Mouse (Mus musculus) forebrain, embryonic 10.5 days (tissue): Measurements from ENCODE around the gene Asic2. TPM values are rescaled to one million over a fixed set of nuclear protein-coding genes. Genes with fewer than 3 reads are reported as not detected.
A peak's percentile ranks its signal among the peaks of the same experiment; 100 is the strongest.

Experiments used
- DNase-seq: peaks from one replicate; pipeline ENCODE4 v3.0.0-alpha.2; 2017; ENCODE audit warnings: low spot score; ENCODE audit errors: extremely low spot score
- H3K27ac ChIP-seq: fragments of 300-500 bp; sonication (generic); 2 replicates; pipeline ENCODE4 v1.5.1; 2016; ENCODE audit warnings: mild to moderate bottlenecking
- H3K27me3 ChIP-seq: fragments of 300-500 bp; sonication (generic); 2 replicates; pipeline ENCODE4 v1.6.1; 2016; ENCODE audit warnings: mild to moderate bottlenecking; ENCODE audit not compliant: poor library complexity, severe bottlenecking
- H3K36me3 ChIP-seq: fragments of 300-500 bp; sonication (generic); replicated peaks from 2 replicates; pipeline ENCODE4 v1.6.1; 2016; ENCODE audit warnings: mild to moderate bottlenecking, moderate library complexity
- H3K4me1 ChIP-seq: fragments of 300-500 bp; sonication (generic); 2 replicates; pipeline ENCODE4 v1.6.1; 2016
- H3K4me3 ChIP-seq: fragments of 300-500 bp; sonication (generic); 2 replicates; pipeline ENCODE4 v1.5.1; 2016; ENCODE audit warnings: mild to moderate bottlenecking, moderate library complexity
- H3K9me3 ChIP-seq: fragments of 300-500 bp; sonication (generic); 2 replicates; pipeline ENCODE4 v1.6.1; 2016; ENCODE audit warnings: mild to moderate bottlenecking, moderate library complexity
- WGBS: fragments of 180-500 bp; shearing (Covaris S2); methylation state at CpG from one replicate; pipeline ENCODE4 v1.1.7; 2016; 5-methylcytosine and 5-hydroxymethylcytosine counted together
- polyA plus RNA-seq: library from polyadenylated mRNA; unstranded; fragments of >200 nt; fragmentation: Nextera tagmentation; extraction: Ambion mirVana; gene quantifications from 2 replicates; pipeline ENCODE4 v1.2.1, GENCODE M21; 2016

Asic2 gene
- polyA plus RNA-seq, 1 experiment from 2014 or later, result 0.51 TPM

DNA sequence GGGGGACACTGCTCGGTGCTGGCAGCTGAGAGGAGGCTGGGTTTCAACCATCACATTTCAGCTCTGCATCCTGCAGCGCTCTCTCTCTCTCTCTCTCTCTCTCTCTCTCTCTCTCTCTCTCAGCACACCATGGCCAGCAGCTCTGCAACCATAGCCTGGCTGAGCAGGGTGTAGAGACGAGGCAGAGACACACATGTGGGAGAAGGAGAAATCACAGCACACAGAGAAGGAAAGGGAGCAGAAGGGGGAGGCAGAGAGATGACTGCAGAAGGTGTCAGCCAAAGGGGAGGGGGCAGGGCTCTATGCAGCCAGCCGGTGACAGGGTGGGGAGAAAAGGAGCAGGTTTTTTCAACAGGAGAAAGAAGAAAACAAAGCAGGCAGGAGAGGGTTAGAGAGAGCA is 320.4 kb downstream of the Asic2 start:
- no peak overlapping the region for H3K4me3 ChIP-seq
- H3K27me3 ChIP-seq, result no peaks in the 10 kb centered on the region
- WGBS, result 50% methylated on average over 4 of the region's 4 CpGs
- no peaks in the 10 kb centered on the region for H3K9me3 ChIP-seq
- peak overlapping the region; percentile 59; the same call in 1 of the 2 replicates for H3K27ac ChIP-seq
- no peak for DNase-seq
- no peaks in the 10 kb centered on the region for H3K36me3 ChIP-seq
- H3K4me1 ChIP-seq, result peaks cover 20% of the 10 kb centered on the region

DNA sequence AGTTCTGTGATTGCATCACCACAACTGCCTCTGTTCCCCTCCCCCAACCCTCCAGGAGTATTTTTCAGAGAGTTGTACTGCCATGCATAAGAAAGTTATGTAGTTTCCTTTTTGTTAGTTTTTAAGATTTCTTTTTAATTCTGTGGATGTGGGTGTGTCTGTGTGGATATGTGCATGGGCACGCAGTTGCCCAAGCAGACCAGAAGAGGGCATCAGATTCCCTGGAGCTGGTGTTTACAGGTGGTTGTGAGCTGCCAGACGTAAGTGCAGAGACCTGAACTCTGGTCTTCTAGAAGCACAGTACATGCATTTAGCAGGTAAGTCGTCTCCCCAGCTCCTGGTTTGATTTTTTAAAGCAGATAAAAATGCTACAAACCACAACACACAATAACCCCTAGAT is 322.7 kb downstream of the Asic2 start:
- Histone ChIP-seq H3K4me3 (no peak overlapping the region), H3K27ac (no peak overlapping the region), H3K4me1 (peaks cover 17% of the 10 kb centered on the region), H3K27me3 (no peaks in the 10 kb centered on the region), H3K36me3 (no peaks in the 10 kb centered on the region), H3K9me3 (no peaks in the 10 kb centered on the region)
- no peak for DNase-seq
- 91% methylated on average over 3 of the region's 3 CpGs for WGBS

DNA sequence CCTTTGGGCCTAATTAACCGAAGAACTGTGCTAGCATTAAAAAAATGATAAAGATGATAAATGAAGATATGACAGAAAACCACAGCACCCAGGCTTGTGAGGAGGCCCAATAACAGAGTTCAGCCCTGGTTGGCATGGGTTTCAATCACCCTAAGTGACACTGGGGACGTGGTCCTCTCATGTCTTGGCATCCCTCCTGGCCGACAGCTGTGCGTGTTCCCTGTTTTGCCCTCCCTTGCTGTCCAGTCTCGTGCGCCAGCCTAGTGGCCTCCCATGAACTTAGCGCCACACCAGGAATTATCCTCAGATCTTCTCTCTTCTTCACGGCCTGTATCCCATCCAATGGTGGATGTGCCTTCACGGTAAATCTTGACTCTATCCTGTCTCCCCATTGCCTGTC is 331.9 kb downstream of the Asic2 start:
- Histone ChIP-seq H3K4me3 (no peak overlapping the region), H3K27me3 (no peaks in the 10 kb centered on the region), H3K36me3 (no peaks in the 10 kb centered on the region), H3K4me1 (no peaks in the 10 kb centered on the region), H3K9me3 (peaks cover 3% of the 10 kb centered on the region; the same call in 1 of the 2 replicates), H3K27ac (no peak overlapping the region)
- WGBS, result 86% methylated on average over 9 of the region's 9 CpGs
- no peak for DNase-seq

DNA sequence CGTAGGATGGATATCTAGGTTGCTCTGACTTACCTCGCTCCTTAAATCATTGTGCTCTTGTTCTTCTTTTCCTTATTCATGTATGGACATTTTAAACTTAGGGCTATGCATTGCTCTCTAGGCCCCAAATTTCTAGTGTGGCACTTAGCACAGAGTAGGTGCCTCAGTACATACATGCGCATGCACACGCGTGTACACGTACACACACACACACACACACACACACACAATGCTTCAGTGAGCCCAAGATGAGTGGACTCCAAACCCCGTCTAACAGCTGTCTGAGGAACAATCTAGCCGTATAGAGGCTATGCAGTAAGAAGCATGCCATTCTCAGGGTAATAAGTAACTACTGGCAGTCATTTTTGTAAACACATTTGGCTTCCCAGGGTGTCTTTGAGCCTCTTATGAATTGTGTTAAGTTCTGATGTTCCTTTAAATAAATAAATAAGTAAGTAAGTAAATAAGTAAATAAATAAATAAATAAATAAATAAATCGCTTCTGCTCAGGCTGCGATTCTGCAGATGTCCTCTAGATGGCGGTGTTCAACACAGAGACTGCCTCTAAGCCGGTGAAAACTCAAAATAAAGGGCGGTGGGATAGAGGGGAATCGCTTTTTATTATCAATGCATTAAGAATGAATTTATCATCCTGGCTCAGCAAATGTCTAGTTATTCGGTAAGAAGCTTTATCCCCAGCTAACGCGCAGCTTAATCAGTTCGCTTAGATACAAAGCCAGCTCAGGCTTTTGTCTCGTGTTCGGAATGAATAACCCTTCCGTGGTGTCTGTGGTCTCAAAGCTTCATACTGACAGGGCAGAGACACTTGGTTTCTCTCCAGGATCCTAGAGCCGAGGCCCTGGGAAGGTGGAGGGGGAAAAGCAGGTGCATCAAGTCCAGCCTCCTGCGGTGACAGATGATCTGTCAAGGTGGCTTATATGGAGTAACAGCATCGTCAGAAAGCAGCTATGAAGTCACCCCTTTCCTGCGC is 333.6 kb downstream of the Asic2 start:
- 62% methylated on average over 25 of the region's 25 CpGs for WGBS
- Histone ChIP-seq H3K9me3 (peaks cover 3% of the 10 kb centered on the region; the same call in 1 of the 2 replicates), H3K27me3 (no peaks in the 10 kb centered on the region), H3K4me3 (no peak overlapping the region; the same call in 1 of the 2 replicates), H3K27ac (no peak overlapping the region), H3K4me1 (no peaks in the 10 kb centered on the region), H3K36me3 (no peaks in the 10 kb centered on the region)
- peak; percentile 47 for DNase-seq

DNA sequence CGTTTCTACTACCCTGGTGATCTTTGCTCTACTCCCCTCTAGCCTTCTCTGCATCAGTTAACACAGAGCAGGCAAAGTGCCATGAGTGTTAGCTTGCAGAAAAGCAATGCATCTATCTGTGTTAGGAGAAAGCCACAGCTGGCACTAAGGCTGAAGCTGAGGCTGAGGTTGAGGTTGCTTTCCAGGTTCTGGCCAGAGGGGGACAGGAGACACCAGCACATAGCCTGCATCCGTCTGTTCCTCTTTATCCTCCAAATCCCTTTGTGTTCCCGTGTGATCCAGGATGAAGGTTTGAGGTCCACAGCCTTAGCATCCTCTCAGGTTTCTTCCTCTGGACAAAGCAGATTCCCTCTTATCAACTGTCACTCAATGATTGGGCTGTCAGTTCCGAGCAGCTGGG is 343.1 kb downstream of the Asic2 start:
- no peaks in the 10 kb centered on the region for H3K4me1 ChIP-seq
- no peaks in the 10 kb centered on the region for H3K36me3 ChIP-seq
- H3K4me3 ChIP-seq, result no peak overlapping the region
- no peak for DNase-seq
- no peaks in the 10 kb centered on the region for H3K27me3 ChIP-seq
- H3K27ac ChIP-seq, result no peak overlapping the region
- WGBS, result 65% methylated on average over 4 of the region's 4 CpGs
- H3K9me3 ChIP-seq, result no peaks in the 10 kb centered on the region

DNA sequence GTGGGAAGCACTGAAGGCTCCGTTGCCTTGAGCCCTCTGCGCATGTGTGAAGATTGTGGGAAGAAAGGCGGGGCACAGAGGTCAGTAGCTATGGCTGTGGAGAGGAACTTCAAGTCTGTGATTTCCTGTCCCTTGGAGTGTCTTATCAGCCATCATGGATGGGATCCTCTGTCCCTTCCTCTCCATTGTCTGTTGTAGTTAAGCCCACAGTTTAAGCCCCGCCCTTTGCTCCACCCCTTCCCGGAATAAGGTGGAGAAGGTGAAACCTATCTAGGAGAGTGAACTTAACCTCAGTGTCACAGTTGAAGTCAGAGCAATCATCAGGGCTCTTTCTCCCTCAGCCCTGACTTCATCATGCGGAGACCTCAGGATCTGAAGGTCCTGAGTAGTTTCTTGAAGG is 347.7 kb downstream of the Asic2 start:
- Histone ChIP-seq H3K27ac (no peak overlapping the region), H3K27me3 (0 out of 2 replicates have a peak, but pooled peaks cover 1% of the 10 kb centered on the region), H3K9me3 (no peaks in the 10 kb centered on the region), H3K4me1 (no peaks in the 10 kb centered on the region), H3K4me3 (no peak overlapping the region), H3K36me3 (no peaks in the 10 kb centered on the region)
- 69% methylated on average over 6 of the region's 6 CpGs for WGBS
- no peak for DNase-seq

DNA sequence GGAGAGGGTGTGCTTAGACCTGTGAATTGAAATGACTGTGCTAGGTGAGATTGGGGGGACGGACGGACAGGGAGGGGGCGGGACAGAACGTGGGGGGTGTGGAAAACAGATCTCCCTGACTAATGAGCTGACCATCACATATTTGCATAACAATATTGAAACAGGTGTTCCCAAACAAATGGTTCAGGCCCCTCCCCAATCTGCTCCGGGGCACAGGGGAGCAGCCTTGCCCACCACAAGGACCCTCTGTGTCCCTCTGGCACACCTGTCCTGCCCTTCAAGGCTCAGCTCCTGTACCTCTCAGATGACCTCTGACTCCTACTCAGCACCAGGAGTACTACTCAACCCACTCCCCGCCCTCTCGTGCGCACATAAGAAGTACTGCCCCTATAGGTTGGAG is 351.8 kb downstream of the Asic2 start:
- H3K4me1 ChIP-seq, result peaks cover 28% of the 10 kb centered on the region
- no peak for DNase-seq
- H3K27ac ChIP-seq, result no peak overlapping the region
- H3K4me3 ChIP-seq, result no peak overlapping the region
- peaks cover 25% of the 10 kb centered on the region for H3K27me3 ChIP-seq
- no peaks in the 10 kb centered on the region for H3K9me3 ChIP-seq
- 91% methylated on average over 8 of the region's 8 CpGs for WGBS
- no peaks in the 10 kb centered on the region for H3K36me3 ChIP-seq

DNA sequence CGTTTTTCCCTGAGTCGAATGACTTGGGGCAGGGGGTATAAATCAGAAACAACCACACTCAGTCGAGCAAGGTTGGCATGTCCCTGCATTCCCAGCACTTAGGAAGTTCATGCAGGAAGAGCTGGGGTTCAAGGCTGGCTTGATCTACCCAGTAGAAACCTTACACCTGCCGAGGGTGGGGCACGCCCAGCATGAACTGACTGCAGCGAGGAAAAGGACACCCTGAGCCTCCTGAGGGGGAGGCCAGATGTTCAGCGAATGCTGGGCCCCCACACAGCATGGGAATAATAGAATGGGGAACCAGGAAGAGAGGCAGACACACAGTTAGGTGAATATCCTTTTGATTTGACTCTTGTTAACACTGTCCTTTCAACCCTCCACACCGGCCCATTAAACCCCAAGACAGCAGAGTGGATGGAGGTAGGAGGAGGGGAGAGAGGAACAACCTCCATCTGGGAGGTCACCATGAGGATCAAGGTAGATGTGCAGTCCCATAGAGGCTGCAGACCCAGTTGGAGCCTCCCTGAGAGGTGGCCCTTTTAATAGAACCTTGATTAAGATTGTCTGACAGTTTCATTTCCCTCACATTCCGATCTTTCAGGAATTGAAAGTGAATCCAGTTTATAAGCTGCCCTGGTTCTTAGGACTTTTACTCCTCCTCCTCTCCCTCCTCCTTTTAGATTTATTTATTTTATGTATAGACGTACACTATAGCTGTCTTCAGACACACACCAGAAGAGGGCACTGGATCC is 354.2 kb downstream of the Asic2 start:
- Histone ChIP-seq H3K27ac (peak overlapping the region; percentile 86; the same call in 1 of the 2 replicates), H3K4me3 (peak overlapping the region; percentile 51), H3K36me3 (no peaks in the 10 kb centered on the region), H3K9me3 (no peaks in the 10 kb centered on the region), H3K4me1 (peaks cover 33% of the 10 kb centered on the region), H3K27me3 (peaks cover 39% of the 10 kb centered on the region)
- DNase-seq, result no peak
- WGBS, result 39% methylated on average over 10 of the region's 10 CpGs

DNA sequence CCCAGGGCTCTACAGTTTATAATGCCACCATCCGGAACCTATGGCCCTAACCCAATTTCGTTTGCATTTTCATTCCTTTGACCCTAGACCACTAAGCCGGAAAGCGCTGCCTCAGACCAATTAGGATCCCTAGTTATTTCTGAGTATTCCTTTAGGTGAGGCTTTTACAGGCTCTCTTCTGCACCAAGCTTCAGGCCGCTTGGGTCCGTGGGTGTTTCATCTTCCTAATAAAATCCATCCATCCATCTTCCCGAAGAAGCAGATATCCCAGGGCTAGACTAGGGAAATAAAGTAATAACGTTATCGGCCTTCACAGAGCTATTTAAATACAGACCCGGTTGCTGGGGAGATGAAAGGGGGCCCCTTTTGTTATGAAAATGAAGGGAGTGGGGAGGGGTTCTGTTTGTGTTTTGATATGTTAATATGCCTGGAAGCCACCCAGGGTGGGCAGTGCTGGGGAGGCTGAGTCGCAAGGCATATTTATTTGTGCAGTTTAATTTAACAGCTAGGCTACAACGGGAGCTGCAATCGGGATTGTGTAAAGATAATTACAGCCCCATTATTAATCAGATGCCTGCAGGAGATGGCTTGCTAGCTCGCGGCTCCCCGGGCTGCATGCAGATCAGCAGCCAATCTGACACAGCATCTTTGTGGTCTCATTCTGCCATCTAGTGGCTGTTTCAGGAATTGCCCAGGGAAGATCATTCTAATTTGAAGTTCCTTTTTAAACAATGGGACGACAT is 355.3 kb downstream of the Asic2 start:
- Histone ChIP-seq H3K4me1 (peaks cover 33% of the 10 kb centered on the region), H3K9me3 (no peaks in the 10 kb centered on the region), H3K4me3 (peak overlapping the region; percentile 51), H3K27me3 (peaks cover 39% of the 10 kb centered on the region), H3K27ac (peak overlapping the region; percentile 86), H3K36me3 (no peaks in the 10 kb centered on the region)
- DNase-seq, result peak; percentile 86
- WGBS, result 1% methylated on average over 17 of the region's 17 CpGs

DNA sequence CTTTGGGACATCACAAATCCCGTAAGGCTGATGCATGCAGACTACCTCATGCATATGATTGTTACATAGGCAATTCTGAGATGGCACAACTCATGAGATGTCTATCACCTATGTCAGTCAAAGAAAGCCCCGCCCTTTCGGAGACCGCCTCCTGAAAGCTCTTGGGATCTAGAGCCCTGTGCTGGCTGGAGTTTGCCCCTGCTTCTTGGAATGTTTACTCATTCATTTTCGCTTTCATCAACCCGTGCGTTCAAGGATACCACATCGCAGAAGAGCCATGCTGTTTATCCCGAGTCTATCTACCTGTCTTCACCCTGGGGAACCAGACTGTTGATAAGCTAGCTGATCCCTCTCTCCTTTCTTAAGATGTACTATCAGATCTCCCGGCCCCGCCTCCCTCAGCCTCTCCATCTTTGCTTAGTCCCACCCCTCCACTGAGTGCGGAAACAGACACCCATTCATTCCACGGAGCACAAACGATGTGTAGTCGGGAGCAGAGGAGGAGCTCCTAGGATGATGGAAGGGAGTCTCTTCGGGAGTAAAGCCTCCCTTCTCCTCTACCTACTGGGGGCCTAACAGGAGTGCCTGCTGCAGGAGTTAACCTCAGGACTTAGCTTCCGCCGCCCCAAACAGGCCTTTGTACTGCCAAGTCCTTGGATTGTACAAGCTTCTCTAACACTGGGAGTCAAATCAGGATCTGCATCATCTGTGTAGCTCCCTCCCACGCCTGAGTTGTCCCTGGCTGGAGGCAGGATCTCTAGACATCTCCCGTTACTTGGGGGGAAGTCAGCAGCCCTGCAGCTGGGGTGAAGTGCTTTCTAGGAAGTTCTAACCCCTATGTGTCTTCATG is 356.1 kb downstream of the Asic2 start:
- peaks cover 33% of the 10 kb centered on the region for H3K4me1 ChIP-seq
- no peaks in the 10 kb centered on the region for H3K9me3 ChIP-seq
- WGBS, result 10% methylated on average over 20 of the region's 20 CpGs
- peaks cover 39% of the 10 kb centered on the region for H3K27me3 ChIP-seq
- peak overlapping the region; percentile 86 for H3K27ac ChIP-seq
- peak overlapping the region; percentile 51 for H3K4me3 ChIP-seq
- H3K36me3 ChIP-seq, result no peaks in the 10 kb centered on the region
- DNase-seq, result peak; percentile 59

DNA sequence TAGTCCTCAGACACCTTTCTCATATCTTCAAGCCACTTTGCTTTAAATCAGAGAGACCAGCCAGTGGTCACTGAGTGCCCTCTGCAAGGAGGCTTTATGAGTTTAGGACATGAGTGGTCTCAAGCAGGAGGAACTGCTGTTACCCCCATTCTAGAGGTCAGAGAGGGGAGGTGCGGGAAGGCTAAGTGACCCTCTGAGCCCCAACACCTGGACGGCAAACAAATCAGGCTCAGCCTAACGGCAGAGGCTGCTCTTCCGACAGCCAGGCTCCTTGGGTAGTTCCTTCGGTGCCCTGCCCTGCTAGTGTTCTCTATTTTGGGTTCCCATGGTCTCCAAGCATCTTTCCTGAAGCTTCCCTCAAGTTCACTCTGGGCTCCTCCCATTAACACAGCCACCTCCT is 357.8 kb downstream of the Asic2 start:
- DNase-seq, result no peak
- no peak overlapping the region for H3K4me3 ChIP-seq
- WGBS, result 79% methylated on average over 5 of the region's 5 CpGs
- H3K27ac ChIP-seq, result no peak overlapping the region
- H3K4me1 ChIP-seq, result peaks cover 33% of the 10 kb centered on the region
- H3K9me3 ChIP-seq, result no peaks in the 10 kb centered on the region
- peaks cover 38% of the 10 kb centered on the region for H3K27me3 ChIP-seq
- no peaks in the 10 kb centered on the region for H3K36me3 ChIP-seq

DNA sequence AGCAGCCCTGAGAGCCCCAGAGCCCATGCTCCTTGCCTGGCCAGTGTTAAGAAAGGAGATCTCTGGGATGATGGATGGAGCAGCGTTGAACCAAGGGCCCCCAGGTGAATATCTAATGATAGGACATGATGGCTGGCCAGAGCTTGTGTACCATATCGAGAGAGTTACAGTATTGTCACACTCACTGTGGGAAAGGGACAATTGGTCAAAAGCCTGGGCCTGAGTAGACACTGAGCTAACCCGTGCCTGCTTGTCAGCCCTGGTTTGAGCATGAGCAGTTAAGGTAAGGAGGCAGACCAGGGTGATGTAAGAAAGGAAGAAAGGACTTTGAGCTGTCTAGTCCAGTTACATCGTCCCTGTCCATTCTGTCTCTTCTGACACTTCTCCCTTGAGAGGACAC is 365.3 kb downstream of the Asic2 start:
- H3K27ac ChIP-seq, result no peak overlapping the region
- H3K36me3 ChIP-seq, result no peaks in the 10 kb centered on the region
- 88% methylated on average over 4 of the region's 4 CpGs for WGBS
- H3K4me1 ChIP-seq, result no peaks in the 10 kb centered on the region
- H3K9me3 ChIP-seq, result no peaks in the 10 kb centered on the region
- H3K4me3 ChIP-seq, result no peak overlapping the region
- no peaks in the 10 kb centered on the region for H3K27me3 ChIP-seq
- DNase-seq, result no peak
